Mouse (Mus musculus) erythroblast, embryonic 14.5 days (primary cell): ENCODE results near the gene Pxk. TPM values are rescaled to one million over a fixed set of nuclear protein-coding genes. Genes with fewer than 3 reads are reported as not detected.
"Not testable (repeated sequence)": the region's sequence is repeated elsewhere in the genome, so short reads cannot be mapped to it uniquely, and the experiment has no call there.

Experiments used
- H3K27me3 ChIP-seq: 2 replicates; pipeline ENCODE4 v1.6.1; 2012; ENCODE audit warnings: inconsistent platforms; ENCODE audit not compliant: control insufficient read depth
- H3K36me3 ChIP-seq: 2 replicates; pipeline ENCODE4 v1.6.1; 2012; ENCODE audit warnings: mild to moderate bottlenecking, inconsistent platforms; ENCODE audit not compliant: control insufficient read depth
- H3K4me1 ChIP-seq: 2 replicates; pipeline ENCODE4 v1.6.1; 2012; ENCODE audit warnings: inconsistent platforms; ENCODE audit not compliant: control insufficient read depth
- H3K4me3 ChIP-seq: replicated peaks from 2 replicates; pipeline ENCODE3; 2012; ENCODE audit warnings: moderate library complexity, mild to moderate bottlenecking, inconsistent platforms
- H3K9me3 ChIP-seq: 2 replicates; pipeline ENCODE4 v1.6.1; 2012; ENCODE audit warnings: low read length, inconsistent platforms, mixed read lengths; ENCODE audit not compliant: control insufficient read depth
- GATA1 ChIP-seq: IDR thresholded peaks from 2 replicates; pipeline ENCODE4 v1.6.1; 2012; ENCODE audit warnings: low read length, inconsistent platforms, mixed read lengths
- TAL1 ChIP-seq: IDR thresholded peaks from 3 replicates; pipeline ENCODE4 v1.6.1; 2012; ENCODE audit warnings: low read length, inconsistent platforms, mixed read lengths
- polyA plus RNA-seq: library from polyadenylated mRNA; stranded (reverse); fragments of >175 nt; gene quantifications from 2 replicates; pipeline ENCODE4 v1.2.3, GENCODE M21; 2012

Gene Pxk
- polyA plus RNA-seq, 1 experiment = 0.14 TPM

GRCm38 (mm10) chr14:8115772-8116171 is 17.8 kb downstream of the Pxk start:
- TF ChIP-seq GATA1 (no peak), TAL1 (no peak)
- Histone ChIP-seq H3K4me1 (no peaks in the 10 kb centered on the region), H3K36me3 (no peaks in the 10 kb centered on the region; the same call in 1 of the 2 replicates), H3K27me3 (no peaks in the 10 kb centered on the region), H3K4me3 (no peak overlapping the region), H3K9me3 (no peaks in the 10 kb centered on the region)

DNA sequence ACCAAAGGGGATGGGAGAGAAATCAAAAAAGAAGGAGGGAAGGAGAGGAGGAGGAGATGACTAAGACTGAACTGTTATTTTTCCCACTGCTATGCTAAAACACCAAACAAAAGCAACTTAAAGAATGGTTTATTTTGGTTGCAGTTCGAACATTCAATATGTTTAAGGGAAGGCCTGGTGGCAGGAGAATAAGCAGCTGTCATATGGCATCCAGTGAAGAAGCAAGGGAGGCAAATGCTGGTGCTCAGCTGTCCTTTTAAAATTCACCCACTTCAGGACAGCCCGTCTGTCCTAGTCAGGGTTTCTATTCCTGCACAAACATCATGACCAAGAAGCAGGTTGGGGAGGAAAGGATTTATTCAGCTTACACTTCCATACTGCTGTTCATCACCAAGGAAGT is 19.4 kb downstream of the Pxk start:
- H3K36me3 ChIP-seq = peaks cover 5% of the 10 kb centered on the region
- TF ChIP-seq GATA1 = no peak
- no peak for TF ChIP-seq TAL1
- H3K9me3 ChIP-seq = no peaks in the 10 kb centered on the region
- no peaks in the 10 kb centered on the region for H3K27me3 ChIP-seq
- H3K4me3 ChIP-seq = no peak overlapping the region
- no peaks in the 10 kb centered on the region for H3K4me1 ChIP-seq

DNA sequence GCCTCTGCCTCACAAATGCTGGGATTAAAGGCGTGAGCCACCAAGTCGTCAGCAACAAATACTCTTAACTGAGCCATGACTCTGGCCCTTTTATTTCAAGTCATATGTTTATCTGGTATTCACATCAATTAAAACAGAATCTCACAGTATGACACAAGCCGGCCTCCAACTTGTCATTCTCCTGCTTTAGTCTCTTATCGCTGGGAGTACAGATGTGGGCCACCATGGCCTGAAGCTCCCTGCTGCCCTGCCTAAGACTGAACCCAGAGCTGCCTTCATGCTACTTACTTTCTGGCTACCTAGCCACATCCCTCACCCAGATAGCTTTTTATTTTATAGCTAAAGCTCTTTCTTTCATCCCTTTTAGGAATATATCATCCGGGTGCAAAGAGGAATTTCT is 21.4 kb downstream of the Pxk start:
- Histone ChIP-seq H3K4me1 (no peaks in the 10 kb centered on the region), H3K27me3 (no peaks in the 10 kb centered on the region), H3K4me3 (no peak overlapping the region), H3K9me3 (no peaks in the 10 kb centered on the region), H3K36me3 (peaks cover 9% of the 10 kb centered on the region)
- TF ChIP-seq GATA1 (no peak), TAL1 (no peak)

- Histone ChIP-seq H3K36me3 (peaks cover 9% of the 10 kb centered on the region), H3K4me3 (no peak overlapping the region), H3K4me1 (no peaks in the 10 kb centered on the region), H3K9me3 (no peaks in the 10 kb centered on the region), H3K27me3 (no peaks in the 10 kb centered on the region)
- TF ChIP-seq TAL1 (no peak), GATA1 (no peak)
These were observed 21.9 kb downstream of the Pxk start for GRCm38 (mm10) chr14:8119904-8120303.

- H3K36me3 ChIP-seq = peaks cover 11% of the 10 kb centered on the region
- no peak overlapping the region for H3K4me3 ChIP-seq
- no peaks in the 10 kb centered on the region for H3K4me1 ChIP-seq
- H3K27me3 ChIP-seq = no peaks in the 10 kb centered on the region
- H3K9me3 ChIP-seq = no peaks in the 10 kb centered on the region
- TF ChIP-seq TAL1 = no peak
- TF ChIP-seq GATA1 = no peak
These were observed 25.1 kb downstream of the Pxk start for GRCm38 (mm10) chr14:8123141-8123540.

DNA sequence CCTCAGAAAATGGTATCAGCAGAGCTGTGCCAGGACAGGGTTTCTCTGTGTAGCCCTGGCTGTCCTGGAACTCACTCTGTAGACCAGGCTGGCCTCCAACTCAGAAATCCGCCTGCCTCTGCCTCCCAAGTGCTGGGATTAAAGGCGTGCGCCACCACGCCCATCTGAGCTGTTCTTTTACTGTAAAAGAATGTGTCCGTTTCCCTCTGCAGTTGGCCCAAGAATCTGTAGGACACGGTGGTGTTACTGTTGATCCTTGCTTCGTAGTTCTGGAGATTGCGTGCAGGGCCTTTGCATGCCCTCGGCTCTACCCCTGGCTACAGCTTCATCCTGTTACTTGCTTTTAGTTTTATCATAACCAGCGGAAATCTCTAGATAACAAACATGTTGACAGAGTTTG is 25.6 kb downstream of the Pxk start:
- not testable (repeated sequence) for H3K27me3 ChIP-seq, H3K4me3 ChIP-seq
- peaks cover 11% of the 10 kb centered on the region for H3K36me3 ChIP-seq

DNA sequence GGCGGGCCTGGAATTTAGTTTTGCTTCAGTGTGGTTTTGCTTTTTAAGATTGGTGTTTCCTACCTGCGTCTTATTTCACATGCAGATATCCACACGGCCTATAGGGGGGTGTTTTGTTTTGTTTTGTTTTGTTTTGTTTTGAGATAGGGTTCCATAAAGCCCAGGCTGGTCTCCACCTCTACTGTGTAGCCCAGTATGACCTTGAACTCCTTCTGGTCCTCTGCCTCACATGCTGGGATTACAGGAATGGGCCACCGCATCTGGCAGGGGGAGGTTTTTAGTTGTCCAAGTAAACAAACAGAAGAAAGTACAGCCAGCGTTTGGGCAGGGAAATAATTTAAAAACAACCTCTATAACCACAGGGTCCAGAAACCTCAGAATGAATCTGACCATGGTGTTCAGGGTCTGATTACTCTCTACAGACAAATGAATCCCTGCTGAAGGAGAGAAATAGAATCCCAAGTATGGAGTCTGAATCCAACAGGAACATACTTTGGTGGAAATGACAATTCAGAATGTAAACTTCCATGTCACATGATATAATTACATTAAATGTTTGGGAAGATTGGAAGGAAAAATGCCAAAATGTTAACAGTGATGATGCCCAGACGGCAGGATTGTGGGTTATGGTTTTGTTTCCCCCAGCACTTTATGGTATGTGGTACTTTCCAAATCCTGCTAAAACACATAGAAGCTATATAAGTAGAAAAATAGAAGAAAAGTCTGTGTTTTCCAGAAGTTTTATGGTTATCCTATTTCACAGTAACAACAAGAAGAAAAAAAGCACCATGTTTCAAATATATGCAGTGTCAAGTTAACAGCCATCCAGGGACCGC is 26.3 kb downstream of the Pxk start:
- Histone ChIP-seq H3K27me3 (no peaks in the 10 kb centered on the region), H3K4me3 (no peak overlapping the region), H3K4me1 (no peaks in the 10 kb centered on the region), H3K9me3 (no peaks in the 10 kb centered on the region), H3K36me3 (peaks cover 11% of the 10 kb centered on the region)
- TF ChIP-seq TAL1 (no peak), GATA1 (no peak)

More for the DNA sequence above, 25.6 kb downstream of the Pxk start:
- H3K9me3 ChIP-seq, H3K4me1 ChIP-seq: not testable (repeated sequence)

DNA sequence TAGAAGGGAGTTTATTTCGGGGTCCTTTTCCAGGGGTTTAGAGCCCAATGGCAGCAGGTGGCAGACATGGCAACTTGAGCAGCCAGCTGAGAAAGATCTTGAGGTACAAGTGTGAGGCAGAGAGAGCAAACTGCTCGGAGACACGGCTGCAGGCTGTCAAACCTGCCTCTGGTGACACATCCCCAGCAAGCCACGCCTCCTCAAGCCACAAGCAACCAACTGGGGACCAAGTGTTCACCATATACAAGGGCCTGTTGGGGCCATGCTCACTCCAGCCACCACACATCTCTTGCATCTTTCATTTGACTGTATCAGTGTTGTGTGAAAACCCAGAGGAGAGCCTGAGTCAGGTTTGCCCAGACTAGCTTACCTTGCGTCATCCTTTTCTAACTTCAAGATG is 30.0 kb downstream of the Pxk start:
- H3K36me3 ChIP-seq = peaks cover 13% of the 10 kb centered on the region

GRCm38 (mm10) chr14:8132789-8133188 is 34.8 kb downstream of the Pxk start:
- TF ChIP-seq GATA1 = no peak
- no peak for TF ChIP-seq TAL1
- Histone ChIP-seq H3K4me3 (no peak overlapping the region), H3K27me3 (no peaks in the 10 kb centered on the region), H3K4me1 (no peaks in the 10 kb centered on the region), H3K36me3 (peaks cover 8% of the 10 kb centered on the region), H3K9me3 (no peaks in the 10 kb centered on the region)

More for the DNA sequence above, 30.0 kb downstream of the Pxk start:
- no peak overlapping the region for H3K4me3 ChIP-seq
- no peaks in the 10 kb centered on the region for H3K9me3 ChIP-seq
- no peaks in the 10 kb centered on the region for H3K4me1 ChIP-seq
- TF ChIP-seq TAL1 (no peak), GATA1 (no peak)
- H3K27me3 ChIP-seq = no peaks in the 10 kb centered on the region

GRCm38 (mm10) chr14:8134234-8134633 is 36.2 kb downstream of the Pxk start:
- TF ChIP-seq GATA1 (no peak), TAL1 (no peak)
- Histone ChIP-seq H3K9me3 (no peaks in the 10 kb centered on the region), H3K36me3 (peaks cover 11% of the 10 kb centered on the region), H3K4me1 (no peaks in the 10 kb centered on the region), H3K4me3 (no peak overlapping the region), H3K27me3 (no peaks in the 10 kb centered on the region)
